Mouse (Mus musculus) kidney, embryonic 14.5 days (tissue): ENCODE measurements around the gene Chrne. TPM values are rescaled to one million over a fixed set of nuclear protein-coding genes. Genes with fewer than 3 reads are reported as not detected.

Experiments
- ATAC-seq: fragments of 200-750 bp; cut with Nextera tagmentation; 2 replicates; pipeline ENCODE4 v1.8.0; 2017; ENCODE audit warnings: moderate number of reproducible peaks, mild to moderate bottlenecking, moderate TSS enrichment, moderate library complexity; ENCODE audit not compliant: low FRiP score, low TSS enrichment
- H3K27ac ChIP-seq: fragments of 300-500 bp; sonication (generic); 2 replicates; pipeline ENCODE4 v1.5.1; 2014; ENCODE audit warnings: low read depth, mild to moderate bottlenecking, low read length, moderate library complexity, mixed read lengths
- H3K27me3 ChIP-seq: fragments of 300-500 bp; sonication (generic); 2 replicates; pipeline ENCODE4 v1.6.1; 2014; ENCODE audit warnings: mild to moderate bottlenecking, low read length; ENCODE audit not compliant: control insufficient read depth, insufficient read depth
- H3K36me3 ChIP-seq: fragments of 300-500 bp; sonication (generic); 2 replicates; pipeline ENCODE4 v1.6.1; 2014; ENCODE audit warnings: low read length, mixed read lengths; ENCODE audit not compliant: control insufficient read depth, insufficient read depth
- H3K4me1 ChIP-seq: fragments of 300-500 bp; sonication (generic); 2 replicates; pipeline ENCODE4 v1.6.1; 2014; ENCODE audit warnings: low read length, mixed read lengths; ENCODE audit not compliant: control insufficient read depth, insufficient read depth
- H3K4me2 ChIP-seq: fragments of 300-500 bp; sonication (generic); replicated peaks from 2 replicates; pipeline ENCODE4 v1.6.1; 2014; ENCODE audit warnings: low read depth, mild to moderate bottlenecking, low read length
- H3K4me3 ChIP-seq: fragments of 300-500 bp; sonication (generic); 2 replicates; pipeline ENCODE4 v1.5.1; 2014; ENCODE audit warnings: mild to moderate bottlenecking, low read length
- H3K9ac ChIP-seq: fragments of 300-500 bp; sonication (generic); 2 replicates; pipeline ENCODE4 v1.6.1; 2014; ENCODE audit warnings: low read depth, mild to moderate bottlenecking, low read length, moderate library complexity
- H3K9me3 ChIP-seq: fragments of 300-500 bp; sonication (generic); 2 replicates; pipeline ENCODE4 v1.6.1; 2016; ENCODE audit warnings: low read length; ENCODE audit not compliant: control insufficient read depth
- WGBS: fragments of 180-500 bp; shearing (Covaris S2); extraction: QIAGEN DNeasy Blood & Tissue Kit; methylation state at CpG from one replicate; pipeline ENCODE4 v1.1.7; 2014; 5-methylcytosine and 5-hydroxymethylcytosine counted together
- polyA plus RNA-seq: library from polyadenylated mRNA; unstranded; fragments of >200 nt; fragmentation: Nextera tagmentation; extraction: Ambion mirVana; gene quantifications from 2 replicates; pipeline ENCODE4 v1.2.1, GENCODE M21; 2014

The Chrne gene
- polyA plus RNA-seq, 1 experiment from 2014 or later, result not detected

GRCm38 (mm10) chr11:70647716-70648420 lies 28.9 kb upstream of the Chrne start:
- H3K9ac ChIP-seq, result peak overlapping the region; percentile 89
- peak overlapping the region; percentile 96 for H3K4me2 ChIP-seq
- H3K27me3 ChIP-seq, result no peaks in the 10 kb centered on the region
- ATAC-seq, result peak; percentile 34
- WGBS, result 2% methylated on average over 28 of the region's 28 CpGs
- H3K4me3 ChIP-seq, result peak overlapping the region; percentile 78
- H3K4me1 ChIP-seq, result peaks cover 43% of the 10 kb centered on the region
- peak overlapping the region; percentile 85 for H3K27ac ChIP-seq
- no peaks in the 10 kb centered on the region for H3K9me3 ChIP-seq
- H3K36me3 ChIP-seq, result peaks cover 73% of the 10 kb centered on the region

- H3K9me3 ChIP-seq, result no peaks in the 10 kb centered on the region
- H3K27me3 ChIP-seq, result no peaks in the 10 kb centered on the region
- peaks cover 66% of the 10 kb centered on the region for H3K36me3 ChIP-seq
- H3K4me2 ChIP-seq, result peak within 1 kb of the TSS; percentile 96
- WGBS, result under 1% methylated on average over 63 of the region's 63 CpGs
- H3K27ac ChIP-seq, result peak within 1 kb of the TSS; percentile 86
- peak within 1 kb of the TSS; percentile 78 for H3K4me3 ChIP-seq
- ATAC-seq, result peak; percentile 86
- peak within 1 kb of the TSS; percentile 89 for H3K9ac ChIP-seq
- H3K4me1 ChIP-seq, result peaks cover 34% of the 10 kb centered on the region
Observed at GRCm38 (mm10) chr11:70646691-70647650, 28.0 kb upstream of the Chrne start, which contains the start of the genes Rnf167 and Slc25a11. Rnf167 (plus strand) TSS chr11:70647235. Slc25a11 (minus strand) TSS chr11:70647479.

- 26% methylated on average over 3 of the region's 3 CpGs for WGBS
- peak overlapping the region; percentile 78 for H3K4me3 ChIP-seq
- H3K9me3 ChIP-seq, result no peaks in the 10 kb centered on the region
- peak overlapping the region; percentile 79 for H3K9ac ChIP-seq
- H3K4me2 ChIP-seq, result peak overlapping the region; percentile 87
- peak overlapping the region; percentile 86 for H3K27ac ChIP-seq
- H3K27me3 ChIP-seq, result no peaks in the 10 kb centered on the region
- peaks cover 28% of the 10 kb centered on the region for H3K4me1 ChIP-seq
- peaks cover 58% of the 10 kb centered on the region for H3K36me3 ChIP-seq
- peak; percentile 0; the same call in 1 of the 2 replicates for ATAC-seq
Observed at GRCm38 (mm10) chr11:70646259-70646555, 27.2 kb upstream of the Chrne start.

- 87% methylated on average over 12 of the region's 12 CpGs for WGBS
- no peaks in the 10 kb centered on the region for H3K9me3 ChIP-seq
- ATAC-seq, result no peak
Observed at GRCm38 (mm10) chr11:70645461-70646258, 26.6 kb upstream of the Chrne start.

GRCm38 (mm10) chr11:70644564-70645103 lies 25.6 kb upstream of the Chrne start:
- no peak overlapping the region for H3K4me3 ChIP-seq
- H3K9ac ChIP-seq, result no peak overlapping the region

More at GRCm38 (mm10) chr11:70645461-70646258, 26.6 kb upstream of the Chrne start:
- Histone ChIP-seq H3K4me3 (peak overlapping the region; percentile 78), H3K4me2 (peak overlapping the region; percentile 87), H3K36me3 (peaks cover 53% of the 10 kb centered on the region), H3K27me3 (no peaks in the 10 kb centered on the region), H3K4me1 (peaks cover 24% of the 10 kb centered on the region), H3K9ac (peak overlapping the region; percentile 79), H3K27ac (peak overlapping the region; percentile 86; the same call in 1 of the 2 replicates)

GRCm38 (mm10) chr11:70643051-70643450 lies 24.0 kb upstream of the Chrne start:
- Histone ChIP-seq H3K9ac (no peak overlapping the region), H3K4me3 (no peak overlapping the region), H3K9me3 (no peaks in the 10 kb centered on the region), H3K4me2 (no peak overlapping the region), H3K27ac (no peak overlapping the region), H3K36me3 (peaks cover 27% of the 10 kb centered on the region), H3K27me3 (no peaks in the 10 kb centered on the region), H3K4me1 (peaks cover 9% of the 10 kb centered on the region)
- WGBS, result 92% methylated on average over 6 of the region's 6 CpGs
- ATAC-seq, result no peak

More at GRCm38 (mm10) chr11:70644564-70645103, 25.6 kb upstream of the Chrne start:
- H3K27ac ChIP-seq, result no peak overlapping the region
- peaks cover 43% of the 10 kb centered on the region for H3K36me3 ChIP-seq
- 99% methylated on average over 8 of the region's 8 CpGs for WGBS
- no peaks in the 10 kb centered on the region for H3K9me3 ChIP-seq
- H3K4me2 ChIP-seq, result no peak overlapping the region
- no peak for ATAC-seq
- no peaks in the 10 kb centered on the region for H3K27me3 ChIP-seq
- H3K4me1 ChIP-seq, result peaks cover 24% of the 10 kb centered on the region

GRCm38 (mm10) chr11:70641241-70641640 lies 22.2 kb upstream of the Chrne start:
- Histone ChIP-seq H3K9me3 (no peaks in the 10 kb centered on the region), H3K4me1 (peaks cover 7% of the 10 kb centered on the region), H3K27me3 (no peaks in the 10 kb centered on the region), H3K27ac (no peak overlapping the region), H3K36me3 (peaks cover 27% of the 10 kb centered on the region), H3K4me3 (no peak overlapping the region), H3K4me2 (no peak overlapping the region), H3K9ac (no peak overlapping the region)
- ATAC-seq, result no peak
- WGBS, result 84% methylated on average over 7 of the region's 7 CpGs

GRCm38 (mm10) chr11:70639976-70640375 lies 21.0 kb upstream of the Chrne start:
- H3K9ac ChIP-seq, result no peak overlapping the region
- ATAC-seq, result no peak
- H3K4me1 ChIP-seq, result no peaks in the 10 kb centered on the region
- H3K36me3 ChIP-seq, result peaks cover 19% of the 10 kb centered on the region
- H3K27me3 ChIP-seq, result no peaks in the 10 kb centered on the region
- H3K27ac ChIP-seq, result no peak overlapping the region
- WGBS, result 85% methylated on average over 8 of the region's 8 CpGs
- no peak overlapping the region for H3K4me2 ChIP-seq
- no peak overlapping the region for H3K4me3 ChIP-seq
- H3K9me3 ChIP-seq, result no peaks in the 10 kb centered on the region
